Mouse (Mus musculus): ENCODE measurements around the gene Anxa11.
"Not testable (repeated sequence)": the region's sequence is repeated elsewhere in the genome, so short reads cannot be mapped to it uniquely, and the experiment has no call there.

Anxa11 gene

GRCm38 (mm10) chr14:25841991-25842687 lies at the start of gene Anxa11:
Gene Anxa11, plus strand, starts transcription at chr14:25842156.
- peak; percentile 93 for DNase-seq

DNA sequence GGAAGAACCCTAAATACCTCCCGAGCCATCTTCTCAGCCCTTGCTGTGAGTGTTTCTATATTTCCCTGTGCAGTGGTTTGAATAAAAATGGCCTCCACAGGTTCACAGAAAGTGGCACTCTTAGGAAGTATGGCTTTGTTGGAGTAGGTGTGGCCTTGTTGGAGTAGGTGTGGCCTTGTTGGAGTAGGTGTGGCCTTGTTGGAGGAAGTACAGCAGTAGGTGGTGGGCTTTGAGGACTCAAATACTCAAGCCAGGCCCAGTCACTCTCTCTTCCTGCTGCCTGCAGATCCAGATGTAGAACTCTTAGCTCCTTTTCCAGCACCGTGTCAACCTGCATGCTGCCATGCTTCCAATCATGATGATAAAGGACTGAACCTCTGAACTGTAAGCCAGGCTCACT lies 47.6 kb upstream of the Anxa11 start:
- DNase-seq = no peak

DNA sequence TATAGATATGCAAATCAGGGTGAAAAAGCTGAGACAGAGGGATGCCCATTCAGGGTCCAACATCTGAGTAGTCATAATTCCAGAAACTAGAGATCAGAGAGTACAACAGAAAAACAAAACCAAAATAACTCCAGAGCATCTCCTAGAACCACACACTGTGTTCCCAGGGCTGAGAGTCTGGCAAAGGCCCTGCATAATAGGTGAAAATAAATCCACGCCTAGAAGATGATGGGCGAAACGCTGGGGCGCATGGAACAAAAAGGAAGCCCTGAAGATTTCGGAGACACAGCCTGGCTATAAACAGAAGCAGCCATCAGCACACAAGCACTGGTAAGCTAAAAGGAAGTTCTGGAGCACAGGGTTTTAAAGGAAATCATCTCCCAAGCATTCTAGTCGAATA lies 46.9 kb upstream of the Anxa11 start:
- DNase-seq = no peak

- peak; percentile 11 for DNase-seq
Measured at GRCm38 (mm10) chr14:25795561-25796174, 46.3 kb upstream of the Anxa11 start.

- no peak for DNase-seq
Measured at GRCm38 (mm10) chr14:25796619-25797018, 45.3 kb upstream of the Anxa11 start.

DNA sequence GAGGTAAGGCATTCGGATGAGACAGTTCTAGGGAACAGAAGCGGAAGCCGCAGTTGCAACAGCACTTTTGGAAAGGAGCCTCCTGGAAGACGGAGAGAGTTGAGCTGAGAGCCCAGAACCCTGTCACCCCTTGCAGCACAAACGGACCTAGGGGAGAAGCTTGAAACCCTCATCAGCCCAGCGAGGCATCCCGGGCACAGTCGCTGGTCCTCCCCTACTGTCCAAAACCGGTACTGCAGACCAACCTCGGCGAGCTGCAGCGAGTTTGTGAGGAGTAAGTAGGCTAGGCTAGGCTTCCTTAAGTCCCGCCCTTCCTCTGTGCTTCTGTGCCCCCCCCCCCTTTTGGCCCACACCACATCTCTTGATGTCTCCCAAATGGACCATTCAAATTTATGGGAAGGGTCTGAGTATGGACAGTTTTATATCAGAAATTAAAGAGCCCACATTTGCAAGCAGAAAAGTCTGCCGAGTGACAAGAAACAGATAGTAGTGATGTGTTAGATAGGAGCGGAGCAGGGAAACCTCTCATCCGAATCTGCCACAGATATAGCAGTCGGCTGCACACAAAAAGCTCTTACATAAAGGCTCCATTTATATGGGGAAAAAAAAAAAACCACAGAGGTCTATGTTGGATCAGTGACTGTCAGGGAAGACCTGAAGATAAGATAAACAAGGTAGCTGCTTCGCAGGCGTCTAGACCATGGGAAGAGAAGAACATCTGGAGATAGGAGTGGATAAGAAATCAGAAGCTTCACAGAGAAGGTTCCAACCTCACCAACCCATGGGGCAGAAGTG lies 41.6 kb upstream of the Anxa11 start:
- DNase-seq = peak; percentile 72

GRCm38 (mm10) chr14:25802511-25802910 lies 39.4 kb upstream of the Anxa11 start:
- no peak for DNase-seq

- no peak for DNase-seq
Measured at GRCm38 (mm10) chr14:25803246-25803809, 38.6 kb upstream of the Anxa11 start.

- DNase-seq = peak; percentile 11
Measured at GRCm38 (mm10) chr14:25805871-25806270, 36.1 kb upstream of the Anxa11 start.

DNA sequence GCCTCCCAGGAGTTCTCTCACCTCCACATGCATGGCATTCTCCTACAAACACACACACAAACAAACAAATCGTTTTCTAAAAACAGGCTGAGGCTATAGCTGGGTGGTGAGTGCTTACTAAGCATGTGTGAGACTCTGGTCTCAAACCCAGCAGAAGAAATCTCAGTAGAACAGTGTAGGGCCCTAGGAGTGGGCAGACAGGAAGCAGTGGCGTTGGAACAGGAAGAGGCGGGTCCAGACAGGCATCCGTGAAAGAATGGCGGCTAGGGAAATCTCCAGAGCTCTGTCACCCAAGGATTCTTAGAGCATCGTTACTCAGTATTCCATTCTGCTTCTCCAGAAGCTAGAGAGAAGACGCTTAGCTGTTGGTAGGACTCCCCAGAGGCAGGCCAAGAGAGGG lies 35.4 kb upstream of the Anxa11 start:
- no peak for DNase-seq

- not testable (repeated sequence) for DNase-seq
Measured at GRCm38 (mm10) chr14:25811026-25811425, 30.9 kb upstream of the Anxa11 start.

GRCm38 (mm10) chr14:25814140-25814539 lies 27.8 kb upstream of the Anxa11 start:
- no peak for DNase-seq

GRCm38 (mm10) chr14:25816416-25816815 lies 25.5 kb upstream of the Anxa11 start:
- DNase-seq = peak; percentile 67

DNA sequence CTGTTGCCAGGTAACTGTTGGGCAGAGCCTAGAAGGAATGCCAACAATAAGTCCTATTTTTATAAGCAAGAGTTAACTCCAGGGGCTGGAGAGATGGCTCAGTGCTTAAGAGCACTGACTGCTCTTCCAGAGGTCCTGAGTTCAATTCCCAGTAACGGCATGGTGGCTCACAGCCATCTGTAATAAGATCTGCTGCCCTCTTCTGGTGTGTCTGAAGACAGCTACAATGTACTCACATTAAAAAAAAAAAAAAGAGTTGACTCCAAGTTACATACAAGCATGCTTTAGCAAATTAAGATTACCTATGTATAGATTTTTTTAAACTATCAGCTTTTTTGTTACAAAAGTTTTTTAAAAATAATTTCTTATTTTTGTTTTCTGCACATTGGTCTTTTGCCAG lies 19.4 kb upstream of the Anxa11 start:
- DNase-seq = no peak

GRCm38 (mm10) chr14:25824995-25825394 lies 17.0 kb upstream of the Anxa11 start:
- no peak for DNase-seq

- DNase-seq = no peak
Measured at GRCm38 (mm10) chr14:25825880-25826626, 15.9 kb upstream of the Anxa11 start.

GRCm38 (mm10) chr14:25826866-25827265 lies 15.1 kb upstream of the Anxa11 start:
- DNase-seq = no peak

DNA sequence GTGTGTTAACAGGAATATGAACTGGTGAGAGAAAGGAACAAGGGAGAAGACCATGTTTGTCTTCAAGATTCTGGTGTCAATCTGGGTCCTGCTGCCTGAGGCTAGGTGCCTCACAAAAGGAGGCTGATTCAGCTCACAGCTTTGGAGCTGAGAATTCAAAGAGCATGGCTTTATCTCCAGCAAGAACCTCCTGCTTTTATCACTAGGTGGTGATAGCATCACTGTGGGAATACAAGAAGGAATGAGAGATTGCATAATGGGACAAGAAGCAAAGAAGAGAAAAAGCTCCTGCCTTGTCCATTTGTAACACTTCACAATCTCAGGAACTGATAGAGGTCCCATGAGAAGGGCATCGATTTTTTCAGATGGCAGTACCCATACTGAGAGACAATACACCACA lies 10.6 kb upstream of the Anxa11 start:
- DNase-seq = no peak

GRCm38 (mm10) chr14:25832301-25832700 lies 9.7 kb upstream of the Anxa11 start:
- DNase-seq = peak; percentile 60

GRCm38 (mm10) chr14:25838411-25838810 lies 3.5 kb upstream of the Anxa11 start:
- no peak for DNase-seq

DNA sequence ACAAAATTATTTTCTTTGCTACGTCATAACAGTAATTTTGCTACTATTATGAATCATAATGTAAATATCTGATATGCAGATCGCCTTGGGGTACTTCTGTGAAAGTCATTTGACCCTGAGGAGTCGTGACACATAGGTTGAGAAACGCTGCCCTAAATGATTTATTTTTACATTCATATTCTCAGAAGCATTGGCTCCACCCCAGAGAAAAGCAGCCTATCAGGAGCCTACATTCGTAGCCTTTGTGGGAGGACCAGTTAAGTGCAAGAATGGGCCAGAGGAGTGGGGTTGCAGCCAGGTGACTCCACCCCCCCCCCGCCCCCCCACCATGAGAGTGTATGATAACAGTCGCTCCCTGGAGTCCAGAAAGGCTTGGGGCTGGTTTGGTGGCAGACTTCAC lies 2.2 kb upstream of the Anxa11 start:
- DNase-seq = no peak

GRCm38 (mm10) chr14:25840961-25841360 lies 995 bp upstream of the Anxa11 start:
- no peak for DNase-seq

GRCm38 (mm10) chr14:25841579-25841978 lies 377 bp upstream of the Anxa11 start:
- no peak for DNase-seq
